Mouse (Mus musculus): Measurements from ENCODE around the gene Eci3.

DNA sequence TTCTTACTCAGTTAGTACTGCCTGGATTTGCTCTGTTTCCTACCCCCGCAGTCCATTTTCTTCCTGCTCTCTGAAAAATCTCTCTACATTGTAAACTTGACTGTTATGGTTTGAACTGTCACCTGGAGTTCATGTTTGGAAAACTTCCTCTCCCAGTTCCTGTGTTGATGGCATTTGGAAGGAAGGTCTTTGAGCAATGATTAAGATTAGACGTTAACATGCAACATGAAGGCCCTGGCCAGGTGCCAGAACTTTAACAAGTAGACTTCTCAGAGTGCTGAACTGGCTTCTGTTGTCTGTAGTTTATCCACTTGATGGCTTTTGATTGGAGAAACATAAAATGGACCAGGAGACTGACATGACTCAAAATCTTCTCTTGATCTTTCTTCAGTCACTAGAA lies 32.3 kb upstream of the Eci3 start:
- TF ChIP-seq CTCF (IDR thresholded peaks at IDR 0.05 in 2 of 3, conservative IDR thresholded peaks at IDR 0.05 in 1 of 3; ENCODE audit: control insufficient read depth in 1 of 3, insufficient read depth in 1 of 3, low read depth in 2 of 3, low read length in 3 of 3, poor library complexity in 1 of 3, severe bottlenecking in 1 of 3) (no peak), POLR2A (IDR thresholded peaks at IDR 0.05; ENCODE audit: control insufficient read depth in 1 of 2, insufficient read depth in 1 of 2, low read depth in 1 of 2, low read length in 2 of 2, poor library complexity in 1 of 2) (no peak), HCFC1 (IDR thresholded peaks at IDR 0.05; ENCODE audit: low read depth, low read length) (no peak), ETS1 (IDR thresholded peaks at IDR 0.05; ENCODE audit: low read depth, low read length) (no peak), TCF12 (IDR thresholded peaks at IDR 0.05; ENCODE audit: low read depth, low read length) (no peak)

All from MEL (cell line).